Mouse (Mus musculus) heart, postnatal 0 days (tissue): Measurements from ENCODE around the gene Elk3.

ENCODE experiments used
- CTCF ChIP-seq: IDR thresholded peaks from 2 replicates; pipeline ENCODE4 v1.5.1; 2016; ENCODE audit warnings: antibody characterized with exemption, control low read depth, low read depth
- EP300 ChIP-seq: IDR thresholded peaks from 2 replicates; pipeline ENCODE4 v1.6.1; 2016; ENCODE audit warnings: antibody characterized with exemption, low read depth

- TF ChIP-seq CTCF: no peak
- TF ChIP-seq EP300: no peak
Observed at GRCm38 (mm10) chr10:93301831-93302230, 9.1 kb downstream of the Elk3 start.
